Mouse (Mus musculus) kidney, adult 2 months (tissue): ENCODE measurements around the gene Mmp14. TPM values are rescaled to one million over a fixed set of nuclear protein-coding genes. Genes with fewer than 3 reads are reported as not detected.
A peak's percentile ranks its signal among the peaks of the same experiment; 100 is the strongest.

Experiments used
- DNase-seq: peaks from one replicate; pipeline ENCODE4 v3.0.0; 2021
- H3K27ac ChIP-seq: fragments of 200-500 bp; 2 replicates; pipeline ENCODE4 v1.5.1; 2012; ENCODE audit warnings: low read depth, low read length, control low read depth, inconsistent platforms; ENCODE audit not compliant: insufficient read depth
- H3K27me3 ChIP-seq: fragments of 200-500 bp; replicated peaks from 2 replicates; pipeline ENCODE4 v1.6.1; 2012; ENCODE audit warnings: mild to moderate bottlenecking, moderate library complexity, low read length, inconsistent platforms; ENCODE audit not compliant: control insufficient read depth, insufficient read depth
- H3K36me3 ChIP-seq: fragments of 200-500 bp; 2 replicates; pipeline ENCODE4 v1.6.1; 2012; ENCODE audit warnings: mild to moderate bottlenecking, moderate library complexity, low read length, inconsistent platforms; ENCODE audit not compliant: control insufficient read depth, insufficient read depth
- H3K4me1 ChIP-seq: fragments of 200-500 bp; 2 replicates; pipeline ENCODE4 v1.6.1; 2011; ENCODE audit warnings: low read length; ENCODE audit not compliant: control insufficient read depth, insufficient read depth
- H3K4me3 ChIP-seq: fragments of 200-500 bp; 2 replicates; pipeline ENCODE4 v1.5.1; 2011; ENCODE audit warnings: mild to moderate bottlenecking, low read depth, low read length, control low read depth; ENCODE audit not compliant: insufficient read depth
- CTCF ChIP-seq: fragments of 200-500 bp; conservative IDR thresholded peaks from 2 replicates; pipeline ENCODE4 v1.5.1; 2011; ENCODE audit warnings: low read depth, mild to moderate bottlenecking, control low read depth, low read length, moderate library complexity, mixed read lengths; ENCODE audit not compliant: insufficient read depth, insufficient read length
- POLR2A ChIP-seq: fragments of 200-500 bp; IDR thresholded peaks from one replicate; pipeline ENCODE4 v1.6.1; 2011; ENCODE audit warnings: low read depth, low read length, control low read depth
- WGBS: fragments of 180-500 bp; shearing (Covaris S2); methylation state at CpG from one replicate; pipeline ENCODE4 v1.1.7; 2018; 5-methylcytosine and 5-hydroxymethylcytosine counted together
- polyA plus RNA-seq: library from polyadenylated mRNA; depleted of rRNA; stranded (reverse); fragments of >200 nt; gene quantifications from 2 replicates; pipeline ENCODE4 v1.2.3, GENCODE M21; 2012

Mmp14 gene
- polyA plus RNA-seq, 1 experiment: 37.2 TPM

DNA sequence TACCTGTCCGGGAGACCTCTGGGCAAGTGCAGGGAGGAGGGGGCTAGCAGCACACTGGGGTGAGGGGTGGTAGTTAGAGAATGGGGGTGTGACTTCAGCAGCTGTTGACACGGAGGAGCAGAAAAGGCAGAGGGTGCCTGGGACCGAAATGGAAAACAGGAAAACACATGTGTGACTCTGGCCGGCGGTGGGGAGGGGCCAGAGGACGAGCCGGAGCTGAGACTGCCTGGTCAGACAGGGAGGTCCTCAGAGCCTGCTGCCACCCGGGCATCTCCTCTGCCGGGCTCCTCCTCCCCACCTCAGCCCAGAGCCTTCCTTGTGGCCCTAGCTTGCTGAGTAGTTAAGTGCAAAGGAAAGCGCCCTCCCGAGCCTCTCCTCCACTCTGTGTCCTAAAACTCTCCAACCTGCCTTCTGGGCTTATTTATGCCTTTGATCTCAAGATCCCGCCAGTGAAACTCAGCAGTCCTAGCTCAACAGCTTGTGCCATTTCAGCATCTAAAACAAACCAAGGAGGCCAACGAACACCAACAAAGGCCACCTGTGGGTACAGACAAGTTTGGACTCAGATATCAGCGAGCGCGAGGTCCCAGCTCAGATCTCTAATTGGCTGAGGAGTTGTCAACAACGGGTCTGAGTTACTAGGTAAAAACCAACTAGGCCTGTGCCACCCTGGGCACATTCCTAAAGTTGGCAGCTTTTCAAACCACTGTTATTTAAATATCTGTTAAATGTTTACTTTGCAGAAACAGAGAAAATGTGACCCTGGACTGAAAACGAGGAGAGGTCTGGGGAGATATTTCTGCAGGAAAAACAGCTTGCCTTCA, 17.3 kb upstream of the Mmp14 start:
- WGBS: 16% methylated on average over 18 of the region's 18 CpGs
- H3K27ac ChIP-seq: peak overlapping the region; percentile 32
- H3K36me3 ChIP-seq: no peaks in the 10 kb centered on the region
- peaks cover 11% of the 10 kb centered on the region; the same call in 1 of the 2 replicates for H3K4me1 ChIP-seq
- no peaks in the 10 kb centered on the region for H3K27me3 ChIP-seq
- H3K4me3 ChIP-seq: peak overlapping the region; percentile 42
- peak; percentile 89 for DNase-seq
- no peak for TF ChIP-seq POLR2A
- TF ChIP-seq CTCF: no peak

DNA sequence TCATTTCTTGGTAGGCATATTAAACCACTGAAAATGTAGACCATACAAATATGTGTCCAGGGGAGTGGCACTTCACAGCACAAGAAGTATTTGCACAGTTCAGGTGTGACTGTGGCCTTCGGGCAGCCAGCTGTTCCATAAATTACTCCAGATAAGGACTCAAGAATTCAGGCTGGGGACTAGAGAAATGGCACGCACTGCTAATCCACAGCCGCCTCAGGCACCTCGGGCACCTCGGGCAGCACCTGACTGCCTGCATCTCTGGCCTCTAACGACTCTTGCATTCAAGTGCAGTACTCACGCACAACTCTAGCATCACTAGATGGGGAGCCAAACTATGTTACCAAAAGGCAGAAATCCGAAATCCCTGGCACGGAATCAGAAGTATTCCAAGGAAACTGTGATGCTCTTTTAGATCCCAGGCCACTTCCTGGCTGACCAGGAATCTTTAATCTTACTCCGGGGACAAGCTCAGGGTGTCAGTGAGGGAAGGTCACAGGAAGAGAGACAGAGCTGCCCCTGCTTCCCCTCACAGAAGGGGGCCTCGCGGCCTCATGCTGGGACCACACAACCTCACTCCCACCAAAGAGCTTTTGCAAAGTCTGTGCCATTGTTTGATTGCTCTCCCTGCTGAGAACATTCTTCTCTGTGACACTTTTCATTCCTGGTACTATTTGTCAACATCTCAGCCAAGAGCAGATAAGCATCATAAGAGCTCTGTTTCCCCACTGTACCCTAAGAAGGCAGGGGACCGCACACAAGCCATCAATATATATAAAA, 16.0 kb upstream of the Mmp14 start:
- no peaks in the 10 kb centered on the region for H3K27me3 ChIP-seq
- H3K27ac ChIP-seq: no peak overlapping the region
- H3K4me3 ChIP-seq: no peak overlapping the region
- H3K4me1 ChIP-seq: peaks cover 9% of the 10 kb centered on the region; the same call in 1 of the 2 replicates
- H3K36me3 ChIP-seq: no peaks in the 10 kb centered on the region
- 45% methylated on average over 13 of the region's 13 CpGs for WGBS
- TF ChIP-seq CTCF (no peak), POLR2A (no peak)
- DNase-seq: no peak

- 76% methylated on average over 5 of the region's 5 CpGs for WGBS
- Histone ChIP-seq H3K4me3 (no peak overlapping the region), H3K4me1 (peaks cover 9% of the 10 kb centered on the region; the same call in 1 of the 2 replicates), H3K36me3 (no peaks in the 10 kb centered on the region), H3K27me3 (no peaks in the 10 kb centered on the region), H3K27ac (no peak overlapping the region)
- no peak for DNase-seq
- TF ChIP-seq POLR2A: no peak
- no peak for TF ChIP-seq CTCF
Observed at GRCm38 (mm10) chr14:54416229-54416775, 15.1 kb upstream of the Mmp14 start.

GRCm38 (mm10) chr14:54416830-54417229, 14.6 kb upstream of the Mmp14 start:
- no peaks in the 10 kb centered on the region for H3K36me3 ChIP-seq
- H3K4me1 ChIP-seq: peaks cover 9% of the 10 kb centered on the region; the same call in 1 of the 2 replicates
- no peak for TF ChIP-seq CTCF
- H3K27me3 ChIP-seq: no peaks in the 10 kb centered on the region
- H3K4me3 ChIP-seq: no peak overlapping the region
- no peak overlapping the region for H3K27ac ChIP-seq
- 92% methylated on average over 4 of the region's 4 CpGs for WGBS
- no peak for DNase-seq

GRCm38 (mm10) chr14:54417623-54418081, 13.8 kb upstream of the Mmp14 start, which contains the start of gene Slc7a7:
TSS of gene Slc7a7 (minus strand) at chr14:54417780.
- peak; percentile 57 for DNase-seq
- Histone ChIP-seq H3K36me3 (no peaks in the 10 kb centered on the region), H3K27ac (no peak within 1 kb of the TSS), H3K4me3 (no peak within 1 kb of the TSS), H3K27me3 (no peaks in the 10 kb centered on the region), H3K4me1 (peaks cover 9% of the 10 kb centered on the region; the same call in 1 of the 2 replicates)
- TF ChIP-seq POLR2A (no peak), CTCF (peak; percentile 61)
- WGBS: 24% methylated on average over 19 of the region's 19 CpGs

DNA sequence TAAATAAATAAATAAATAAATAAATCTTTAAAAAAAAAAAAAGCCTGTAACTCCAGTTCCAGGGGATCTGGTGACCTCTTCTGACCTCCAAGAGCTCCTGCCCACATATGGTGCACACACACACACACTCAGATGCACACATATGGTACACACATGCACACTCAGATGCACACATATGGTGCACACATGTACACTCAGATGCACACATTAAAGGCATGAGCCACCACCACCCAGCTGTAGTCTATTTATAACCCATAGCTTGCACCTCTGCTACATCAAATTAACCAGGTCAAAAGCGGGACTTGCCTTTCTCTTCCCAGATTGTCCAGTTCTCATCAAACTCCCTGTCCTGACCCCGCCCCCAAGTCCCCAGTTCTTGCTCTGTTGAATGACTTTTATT, 10.4 kb upstream of the Mmp14 start:
- 67% methylated on average over 2 of the region's 2 CpGs for WGBS
- no peak overlapping the region for H3K4me3 ChIP-seq
- TF ChIP-seq POLR2A: no peak
- TF ChIP-seq CTCF: no peak
- H3K36me3 ChIP-seq: no peaks in the 10 kb centered on the region
- no peak overlapping the region for H3K27ac ChIP-seq
- no peak for DNase-seq
- H3K27me3 ChIP-seq: no peaks in the 10 kb centered on the region
- peaks cover 2% of the 10 kb centered on the region; the same call in 1 of the 2 replicates for H3K4me1 ChIP-seq

DNA sequence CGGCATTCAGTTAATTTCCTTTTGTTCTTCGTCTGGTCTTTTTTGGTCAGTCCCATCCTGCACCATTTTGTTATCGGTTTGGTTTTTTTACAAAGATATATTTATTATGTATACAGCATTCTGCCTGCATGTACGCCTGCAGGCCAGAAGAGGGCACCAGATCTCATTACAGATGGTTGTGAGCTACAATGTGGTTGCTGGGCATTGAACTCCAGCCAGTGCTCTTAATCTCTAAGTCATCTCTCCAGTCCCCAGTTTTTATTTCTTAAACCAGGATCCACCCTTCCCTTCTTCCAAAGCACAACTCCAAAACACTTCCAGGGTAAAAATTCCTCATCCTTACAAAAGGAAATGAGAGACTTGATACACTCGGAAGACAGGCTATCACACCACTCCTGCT, 8.0 kb upstream of the Mmp14 start:
- WGBS: 48% methylated on average over 5 of the region's 5 CpGs
- Histone ChIP-seq H3K27ac (no peak overlapping the region), H3K27me3 (no peaks in the 10 kb centered on the region), H3K4me1 (peaks cover 4% of the 10 kb centered on the region; the same call in 1 of the 2 replicates), H3K4me3 (no peak overlapping the region), H3K36me3 (no peaks in the 10 kb centered on the region)
- TF ChIP-seq CTCF (peak; percentile 72), POLR2A (no peak)
- DNase-seq: peak; percentile 62
